Mouse (Mus musculus): Measurements from ENCODE around the gene 9430007A20Rik.
"Not testable (repeated sequence)": the region's sequence is repeated elsewhere in the genome, so short reads cannot be mapped to it uniquely, and the experiment has no call there.

Gene 9430007A20Rik

DNA sequence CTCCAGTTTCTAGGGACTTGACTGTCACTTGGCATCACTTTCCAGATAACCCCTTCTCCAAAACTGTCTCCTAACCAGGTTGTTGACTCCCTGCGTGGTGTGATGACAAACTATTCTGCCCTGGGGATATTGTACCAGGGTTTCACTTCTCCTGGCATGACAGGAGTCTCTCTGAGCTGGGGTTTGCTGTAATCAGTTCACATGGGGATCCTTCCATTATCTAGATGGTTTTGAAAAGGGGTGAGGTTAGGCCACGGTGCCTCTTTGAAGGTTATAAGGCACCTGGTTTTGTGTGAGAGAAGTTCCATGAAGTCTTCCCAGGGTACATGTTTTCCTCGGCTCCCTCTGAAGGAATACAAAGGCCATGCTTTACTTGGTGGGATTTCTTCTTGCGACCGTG, at the start of gene 9430007A20Rik:
Gene 9430007A20Rik (plus strand): TSS at position 301 of the 400 bp plus-strand sequence.
- no peak for DNase-seq (ENCODE audit: low spot score in 2 of 2)

- no peak for DNase-seq (ENCODE audit: low spot score in 2 of 2)
Observed at GRCm38 (mm10) chr4:144493331-144493730, 26.3 kb upstream of the 9430007A20Rik start.

DNA sequence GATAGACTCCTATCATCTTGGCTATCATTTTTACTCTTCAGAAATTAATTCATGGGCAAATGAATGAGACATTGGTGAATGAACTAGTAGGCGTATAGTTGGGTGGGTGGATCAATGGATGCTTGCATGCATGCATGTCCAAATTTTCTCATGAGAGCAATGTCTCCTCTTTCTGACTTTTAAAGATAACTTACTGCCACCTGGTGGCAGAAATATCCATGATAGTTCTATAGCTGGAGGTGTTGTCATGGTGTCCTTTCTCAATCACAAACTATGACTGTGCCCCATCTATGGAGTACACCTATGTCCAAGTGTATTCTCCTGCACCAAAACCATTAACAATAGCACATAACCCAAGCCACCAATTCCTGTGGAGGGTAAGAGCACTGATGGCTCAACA, 13.1 kb upstream of the 9430007A20Rik start:
- DNase-seq (ENCODE audit: low spot score in 2 of 2): no peak

GRCm38 (mm10) chr4:144544689-144545088, 25.1 kb downstream of the 9430007A20Rik start:
- DNase-seq (ENCODE audit: low spot score in 2 of 2): no peak

DNA sequence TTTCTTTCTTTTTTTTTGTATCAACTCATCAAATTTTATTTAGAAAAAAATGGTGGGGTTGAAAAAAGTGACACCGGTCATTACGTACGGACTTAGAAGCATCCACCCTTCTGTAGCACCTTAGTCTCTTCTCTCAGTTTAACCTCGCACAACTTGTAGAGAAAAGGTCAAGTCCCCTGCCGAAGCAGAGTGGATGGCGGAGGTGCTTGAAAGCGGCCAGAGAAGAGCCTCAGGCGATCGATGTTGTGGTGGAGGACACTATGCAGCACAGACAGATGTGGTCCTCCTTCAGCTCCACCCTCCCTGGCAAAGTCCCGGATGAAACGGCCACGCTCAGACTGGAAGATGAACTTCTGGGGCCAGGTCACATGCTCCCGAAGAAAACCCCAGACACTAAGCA, 25.7 kb downstream of the 9430007A20Rik start:
- not testable (repeated sequence) for DNase-seq (ENCODE audit: low spot score in 2 of 2)

- DNase-seq (ENCODE audit: low spot score in 2 of 2): no peak
Observed at GRCm38 (mm10) chr4:144551156-144551555, 31.5 kb downstream of the 9430007A20Rik start.

DNA sequence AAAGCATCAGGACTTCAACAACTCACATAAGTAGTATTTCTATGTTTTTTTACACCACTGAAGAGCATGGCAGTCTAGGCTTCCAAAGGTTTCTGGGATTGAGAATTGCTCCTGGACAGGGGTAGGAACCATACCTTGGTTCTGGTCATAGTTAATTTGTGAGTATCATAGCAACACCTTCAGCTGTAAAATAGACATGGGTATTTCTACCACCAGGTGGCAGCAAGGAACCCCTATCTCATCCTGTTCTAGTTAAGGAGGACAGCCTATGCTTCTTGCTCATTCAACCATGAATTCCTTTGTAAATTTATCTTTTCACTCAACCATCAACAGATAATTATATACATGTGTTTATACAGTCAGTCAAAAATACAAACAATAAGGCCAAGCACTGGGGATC, 40.2 kb downstream of the 9430007A20Rik start:
- no peak for DNase-seq (ENCODE audit: low spot score in 2 of 2)

DNA sequence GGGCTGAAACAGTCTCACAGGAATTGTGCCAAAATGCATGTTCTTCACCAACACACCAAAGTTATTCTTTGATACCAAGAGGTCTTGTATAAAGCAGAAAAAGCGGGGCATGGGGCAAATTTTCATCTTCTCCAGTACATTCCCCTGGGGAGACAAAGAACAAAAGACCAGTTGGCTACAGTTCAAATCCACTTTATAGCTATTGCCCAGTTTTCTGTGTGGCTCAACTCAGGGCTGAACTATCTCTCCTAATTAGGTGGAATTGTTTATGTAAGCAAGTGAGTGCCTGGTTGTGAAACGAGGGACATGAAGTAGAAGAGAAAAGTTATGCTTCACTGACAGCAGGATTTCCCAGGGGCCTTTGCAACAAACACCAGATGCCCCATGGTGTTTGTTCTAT, 41.6 kb downstream of the 9430007A20Rik start:
- no peak for DNase-seq (ENCODE audit: low spot score in 2 of 2)

DNA sequence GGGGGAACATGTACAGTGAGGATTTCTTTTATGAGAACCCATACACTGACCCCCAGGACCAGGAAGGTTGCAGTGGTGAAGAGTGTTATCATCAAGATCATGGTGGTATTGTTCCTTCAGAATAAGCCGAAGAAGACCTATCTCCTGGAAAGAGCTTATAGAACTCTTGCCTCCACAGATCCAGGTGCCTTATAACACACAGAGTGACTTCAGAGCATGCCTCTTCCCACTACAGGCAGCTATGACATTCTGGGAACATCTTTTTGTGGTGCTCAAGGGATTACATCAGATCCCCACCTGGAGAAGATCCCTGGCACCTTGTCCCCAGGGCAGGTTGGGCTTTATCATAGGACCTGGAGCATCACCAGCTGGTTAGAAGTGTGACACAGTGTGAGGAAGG, 45.4 kb downstream of the 9430007A20Rik start, which contains the start of gene Gm13124:
Gene Gm13124 (minus strand): TSS at position 101 of the 400 bp plus-strand sequence.
- DNase-seq (ENCODE audit: low spot score in 2 of 2): no peak

GRCm38 (mm10) chr4:144567752-144568151, 48.1 kb downstream of the 9430007A20Rik start:
- DNase-seq (ENCODE audit: low spot score in 2 of 2): no peak

Measured in spleen, postnatal 10 days (tissue).